Mouse (Mus musculus) c-Kit-positive CD71-negative TER-119-negative erythroid progenitor cells, embryonic 14.5 days (primary cell): ENCODE data around the gene Prcd.

Experiments
- DNase-seq: peaks from one replicate; pipeline ENCODE4 v3.0.0-alpha.2; 2013; ENCODE audit warnings: low read depth

Gene Prcd

GRCm38 (mm10) chr11:116693899-116694249, 40.5 kb downstream of the Prcd start:
- DNase-seq = no peak

GRCm38 (mm10) chr11:116694250-116695193, 41.2 kb downstream of the Prcd start:
- no peak for DNase-seq

- DNase-seq = no peak
Measured at GRCm38 (mm10) chr11:116695194-116695880, 42.0 kb downstream of the Prcd start.

- no peak for DNase-seq
Measured at GRCm38 (mm10) chr11:116696426-116696825, 43.1 kb downstream of the Prcd start.

- no peak for DNase-seq
Measured at GRCm38 (mm10) chr11:116697521-116697920, 44.2 kb downstream of the Prcd start.

- no peak for DNase-seq
Measured at GRCm38 (mm10) chr11:116701377-116701841, 48.1 kb downstream of the Prcd start.

- DNase-seq = no peak
Measured at GRCm38 (mm10) chr11:116704336-116705035, 51.2 kb downstream of the Prcd start.

- DNase-seq = no peak
Measured at GRCm38 (mm10) chr11:116705204-116705608, 51.9 kb downstream of the Prcd start.

GRCm38 (mm10) chr11:116706363-116706762, 53.0 kb downstream of the Prcd start:
- no peak for DNase-seq

- no peak for DNase-seq
Measured at GRCm38 (mm10) chr11:116710171-116710570, 56.8 kb downstream of the Prcd start.

- no peak for DNase-seq
Measured at GRCm38 (mm10) chr11:116710793-116711192, 57.5 kb downstream of the Prcd start.

GRCm38 (mm10) chr11:116714052-116714451, 60.7 kb downstream of the Prcd start:
- DNase-seq = no peak
